Mouse (Mus musculus) hindbrain, embryonic 15.5 days (tissue): ENCODE data around the gene Cpsf4l. TPM values are rescaled to one million over a fixed set of nuclear protein-coding genes. Genes with fewer than 3 reads are reported as not detected.

Source experiments
- polyA plus RNA-seq: library from polyadenylated mRNA; unstranded; fragments of >200 nt; fragmentation: Nextera tagmentation; extraction: Ambion mirVana; gene quantifications from 2 replicates; pipeline ENCODE4 v1.2.1, GENCODE M21; 2015

The Cpsf4l gene
- polyA plus RNA-seq, 1 experiment from 2014 or later, result 0.49 TPM

Other genes starting within 250 kb of the Cpsf4l start
- 26.8 and 28.1 TPM in 2 replicates for gene Sstr2, start 90.7 kb downstream of the Cpsf4l start, polyA plus RNA-seq
- 39.4 and 42.6 TPM in 2 replicates for gene Cog1, start 60.8 kb downstream of the Cpsf4l start, polyA plus RNA-seq
- 34.2 and 35.0 TPM in 2 replicates for gene Slc39a11, start 59.9 kb downstream of the Cpsf4l start, polyA plus RNA-seq
- gene Fam104a, start 25.9 kb downstream of the Cpsf4l start, polyA plus RNA-seq, result 41.4 and 43.8 TPM in 2 replicates
- 23.5 and 24.2 TPM in 2 replicates for gene D11Wsu47e, start 25.6 kb downstream of the Cpsf4l start, polyA plus RNA-seq
- 67.5 and 71.7 TPM in 2 replicates for gene Cdc42ep4, start 41.9 kb upstream of the Cpsf4l start, polyA plus RNA-seq